Mouse (Mus musculus): ENCODE data around the gene Mkrn1. TPM values are rescaled to one million over a fixed set of nuclear protein-coding genes. Genes with fewer than 3 reads are reported as not detected.
"Not testable (repeated sequence)": the region's sequence is repeated elsewhere in the genome, so short reads cannot be mapped to it uniquely, and the experiment has no call there.

Mkrn1 gene
- polyA plus RNA-seq, 1 experiment = 111 TPM

DNA sequence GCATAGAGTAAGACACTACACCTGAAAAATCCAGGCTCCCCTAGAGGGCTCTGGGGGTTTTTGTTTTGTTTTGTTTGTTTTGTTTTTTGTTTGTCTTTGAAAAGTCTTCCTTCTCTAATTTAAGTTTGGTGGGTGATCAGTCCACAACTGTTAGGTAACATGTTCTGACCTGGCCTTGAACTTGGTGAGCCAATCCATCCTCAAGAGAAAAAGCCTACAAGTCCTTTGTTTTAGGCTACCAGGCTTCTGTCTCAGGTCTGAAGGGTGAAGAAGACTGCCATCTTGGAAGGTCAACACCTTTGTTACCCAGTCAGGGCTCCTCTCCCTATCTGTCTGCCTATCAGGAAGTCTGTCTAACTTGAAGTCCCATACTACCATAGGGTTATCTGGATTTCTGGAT, 13.4 kb upstream of the Mkrn1 start:
- DNase-seq (ENCODE audit: low read depth, low spot score) = no peak

DNA sequence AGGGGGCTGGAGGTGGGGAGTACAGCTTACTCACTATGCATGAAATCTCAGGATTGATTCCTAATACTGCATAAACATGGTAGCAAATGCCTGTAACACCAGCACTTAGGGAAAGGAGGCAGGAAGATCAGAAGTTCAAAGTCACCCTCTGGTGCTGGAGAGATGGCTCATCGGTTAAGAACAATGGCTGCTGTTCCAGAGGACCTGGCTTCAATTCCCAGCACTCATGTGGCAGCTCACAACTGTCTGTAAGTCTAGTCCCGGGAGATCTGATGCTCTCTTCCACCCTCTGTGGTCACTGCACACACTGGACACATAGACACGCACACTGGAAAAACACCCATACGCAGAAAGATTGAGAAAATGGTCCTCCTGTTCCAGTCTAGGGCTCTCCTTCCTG, 12.9 kb upstream of the Mkrn1 start:
- DNase-seq (ENCODE audit: low read depth, low spot score) = no peak
- WGBS = 88% methylated on average over 4 of the region's 4 CpGs

DNA sequence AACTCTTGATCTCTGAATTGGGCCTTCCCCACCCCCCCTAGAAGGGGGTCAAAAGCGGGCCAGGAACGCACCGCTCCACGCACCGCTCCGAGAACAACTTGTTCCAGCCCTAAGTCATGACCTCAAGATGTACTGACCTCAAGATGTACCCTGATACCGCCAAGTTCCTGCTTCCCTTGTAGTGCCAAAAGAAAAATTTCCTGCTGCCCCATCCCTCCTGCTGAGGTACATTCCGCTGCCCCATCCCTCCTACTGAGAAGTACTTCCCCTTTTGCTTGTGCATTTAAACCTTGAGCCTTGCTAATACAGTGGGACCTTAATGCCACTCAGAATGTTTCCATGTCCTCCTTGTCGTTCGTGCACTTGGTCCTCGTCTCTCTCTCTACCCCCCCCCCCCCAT, 10.5 kb upstream of the Mkrn1 start:
- WGBS = 87% methylated on average over 11 of the region's 11 CpGs
- DNase-seq (ENCODE audit: low read depth, low spot score) = no peak

DNA sequence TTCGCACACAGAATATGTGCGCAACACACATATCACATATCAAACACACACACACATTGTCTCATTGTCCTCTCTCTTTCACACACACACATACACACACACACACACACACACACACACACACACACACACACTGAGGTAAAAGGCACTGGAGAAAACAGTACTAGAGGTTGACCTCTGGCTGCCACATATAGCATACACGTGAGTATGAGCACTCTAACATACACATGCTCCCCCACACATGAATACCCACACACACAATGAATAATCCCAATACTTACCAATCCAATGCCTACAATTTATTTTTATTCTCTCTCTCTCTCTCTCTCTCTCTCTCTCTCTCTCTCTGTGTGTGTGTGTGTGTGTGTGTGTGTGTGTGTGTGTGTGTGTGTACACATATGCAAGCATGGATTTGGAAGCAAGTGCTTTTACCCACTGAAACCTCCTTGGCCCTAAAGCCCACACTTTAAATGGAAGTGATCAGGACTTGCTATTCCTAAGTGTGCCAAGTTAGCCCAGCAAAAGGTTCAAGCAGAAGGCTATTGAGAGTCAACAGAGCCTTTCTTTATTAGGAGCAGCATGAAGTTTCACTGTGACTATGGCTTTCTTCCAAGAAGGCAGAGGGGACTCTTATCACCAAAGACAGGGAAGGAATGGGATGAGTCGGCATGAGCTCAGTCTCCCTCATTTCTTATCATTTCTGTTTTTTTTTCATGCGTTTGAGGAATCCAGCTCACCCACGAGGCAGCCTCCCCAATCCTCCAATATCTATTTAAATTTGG, 8.9 kb upstream of the Mkrn1 start:
- 62% methylated on average over 6 of the region's 6 CpGs for WGBS
- no peak for DNase-seq (ENCODE audit: low read depth, low spot score)

DNA sequence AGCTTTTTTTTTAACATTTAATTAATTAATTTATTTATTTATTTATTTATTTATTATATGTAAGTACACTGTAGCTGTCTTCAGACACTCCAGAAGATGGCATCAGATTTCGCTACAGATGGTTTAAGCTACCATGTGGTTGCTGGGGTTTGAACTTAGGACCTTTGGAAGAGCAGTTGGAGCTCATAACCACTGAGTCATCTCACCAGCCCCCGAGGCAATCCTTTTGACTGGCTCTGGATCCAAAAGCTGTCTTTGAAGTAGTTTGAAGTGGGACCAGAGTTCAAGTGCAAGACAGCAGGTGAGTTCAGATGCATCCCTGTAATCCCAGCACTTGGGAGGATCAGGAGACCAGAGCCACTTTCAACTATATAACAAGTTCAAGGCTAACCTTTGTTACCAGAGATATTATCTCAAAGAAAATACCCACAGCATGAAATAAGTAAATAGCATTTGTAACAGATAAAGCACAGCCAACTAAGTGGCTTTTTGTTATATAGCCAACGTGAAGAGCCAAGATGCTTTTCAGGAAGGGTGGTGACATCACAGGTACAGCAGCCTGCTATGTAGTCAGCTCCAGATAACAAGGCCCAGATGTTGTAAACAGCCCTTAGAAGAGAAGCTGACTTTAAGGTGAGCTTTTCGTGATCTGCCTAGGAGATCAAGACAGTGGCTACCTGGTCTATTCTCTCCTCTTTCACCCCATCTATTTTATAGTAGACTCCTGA, 7.2 kb upstream of the Mkrn1 start:
- WGBS = 61% methylated on average over 4 of the region's 4 CpGs
- no peak for DNase-seq (ENCODE audit: low read depth, low spot score)

DNA sequence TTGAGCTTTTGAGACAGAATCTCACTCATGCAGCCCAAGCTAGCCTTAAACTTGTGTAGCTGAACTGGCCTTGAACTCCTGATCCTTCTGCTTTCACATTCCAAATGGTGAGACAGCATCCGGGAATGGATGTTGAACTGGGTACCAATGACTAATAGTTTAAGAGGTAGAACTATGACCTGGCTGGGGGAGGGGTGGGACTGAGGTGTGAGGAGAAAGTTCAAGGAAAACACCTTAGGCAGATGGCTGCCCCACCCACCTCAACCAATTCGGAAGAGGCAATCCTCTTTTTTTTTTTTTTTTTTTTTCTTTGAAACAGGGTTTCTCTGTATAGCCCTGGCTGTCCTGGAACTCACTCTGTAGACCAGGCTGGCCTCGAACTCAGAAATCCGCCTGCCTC, 6.5 kb upstream of the Mkrn1 start:
- DNase-seq (ENCODE audit: low read depth, low spot score) = no peak
- WGBS = 61% methylated on average over 4 of the region's 4 CpGs

DNA sequence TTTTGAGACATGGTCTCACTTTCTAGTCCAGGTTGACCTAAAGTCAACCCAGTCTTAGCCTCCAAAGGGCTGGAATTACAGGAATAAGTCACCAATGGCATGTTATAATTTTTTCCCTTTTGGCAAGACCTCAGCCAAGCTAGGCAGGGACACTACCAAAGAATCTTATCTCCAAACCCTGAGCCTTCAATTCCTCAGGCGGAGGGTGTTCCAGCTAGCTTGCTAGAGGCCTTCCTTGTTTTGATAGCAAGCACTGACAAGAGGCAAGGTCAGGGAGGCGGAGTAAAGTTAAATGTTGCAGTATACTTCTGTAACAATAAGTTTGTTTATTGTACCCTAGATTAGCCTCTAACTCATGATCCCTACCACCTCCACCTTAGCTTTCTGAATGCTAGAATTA, 4.9 kb upstream of the Mkrn1 start:
- 41% methylated on average over 2 of the region's 2 CpGs for WGBS
- no peak for DNase-seq (ENCODE audit: low read depth, low spot score)

DNA sequence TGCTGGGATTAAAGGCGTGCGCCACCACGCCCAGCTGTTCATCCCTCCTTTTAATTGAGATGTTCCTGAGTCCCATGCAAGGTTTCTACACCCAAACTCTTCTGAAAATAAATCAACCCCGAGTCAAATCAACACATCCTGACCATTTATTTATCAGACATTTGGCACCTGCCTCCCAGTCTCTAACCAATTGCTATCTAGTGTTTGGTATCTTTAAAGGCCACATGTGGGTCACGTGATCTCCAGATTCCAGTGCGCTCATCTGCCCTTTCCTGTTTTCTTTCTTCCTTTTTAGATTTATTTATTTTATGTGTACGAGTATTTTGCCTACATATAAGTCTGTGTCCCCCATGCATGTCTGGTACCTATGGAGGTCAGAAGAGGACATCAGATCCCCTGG, 3.4 kb upstream of the Mkrn1 start:
- WGBS = 88% methylated on average over 7 of the region's 7 CpGs
- no peak for DNase-seq (ENCODE audit: low read depth, low spot score)

DNA sequence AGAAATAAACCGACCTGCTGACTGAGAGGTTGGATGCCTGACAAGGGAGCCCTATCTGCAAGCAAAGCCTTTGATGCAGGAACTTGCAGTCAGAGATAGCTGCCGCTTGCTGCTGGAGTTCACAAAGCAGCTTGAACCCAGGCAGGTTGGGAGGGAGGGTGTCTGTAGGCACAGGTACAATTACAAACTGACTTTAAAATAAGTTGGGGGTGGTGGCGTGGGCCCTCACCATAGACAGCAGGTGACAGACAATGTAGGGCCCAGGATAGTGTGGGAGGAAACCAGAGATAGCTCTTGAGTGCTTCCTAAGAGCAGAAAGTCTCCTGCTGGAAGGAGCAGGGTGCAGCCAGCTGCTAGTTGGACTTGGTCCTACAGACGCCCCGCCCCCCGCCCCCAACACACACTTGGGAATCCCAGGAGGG, 2.9 kb upstream of the Mkrn1 start:
- 66% methylated on average over 6 of the region's 6 CpGs for WGBS
- no peak for DNase-seq (ENCODE audit: low read depth, low spot score)

DNA sequence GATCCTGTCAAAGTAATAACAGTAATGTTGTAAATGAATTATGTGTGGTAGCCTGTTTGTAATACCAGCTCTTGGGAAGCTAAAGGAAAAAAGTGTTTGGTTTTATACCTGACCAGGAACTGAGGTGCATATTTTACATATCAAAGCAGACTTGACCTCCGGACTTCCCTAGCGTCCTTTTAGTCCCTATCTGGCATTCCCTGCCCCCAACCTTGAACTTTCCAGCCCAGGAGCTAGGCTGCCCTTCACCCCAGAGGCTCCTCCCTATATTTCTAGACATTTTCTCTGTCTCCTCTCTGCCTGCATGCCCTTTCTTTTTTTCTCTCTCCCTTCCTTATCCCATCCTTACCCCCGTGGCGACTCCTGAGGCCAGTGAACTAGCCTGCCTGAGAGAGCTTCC, 605 bp upstream of the Mkrn1 start:
- 49% methylated on average over 4 of the region's 4 CpGs for WGBS
- DNase-seq (ENCODE audit: low read depth, low spot score) = no peak

DNA sequence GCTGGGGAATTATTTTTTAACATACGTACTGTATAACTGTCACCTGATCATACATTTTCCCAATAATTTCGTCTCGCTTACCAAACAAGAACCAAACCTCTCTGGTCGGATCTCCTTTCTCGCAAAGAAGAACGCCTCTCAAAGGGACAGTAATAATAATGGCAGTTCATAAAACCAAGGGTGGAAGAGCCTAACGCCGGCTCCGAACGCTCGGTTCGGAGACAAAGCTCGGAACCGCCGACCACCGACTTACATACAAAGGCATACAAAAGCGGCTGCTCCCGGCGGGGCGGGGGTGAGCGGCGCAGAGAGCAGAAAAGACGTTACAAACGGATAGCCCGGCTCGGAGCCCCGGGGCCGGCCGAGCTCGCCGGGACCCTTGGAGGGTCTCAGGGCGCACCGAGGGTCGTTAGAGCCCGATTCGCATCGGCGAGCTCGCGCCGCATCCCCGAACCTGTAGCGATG, 844 bp downstream of the Mkrn1 start:
- 1% methylated on average over 43 of the region's 43 CpGs for WGBS
- DNase-seq (ENCODE audit: low read depth, low spot score) = no peak

DNA sequence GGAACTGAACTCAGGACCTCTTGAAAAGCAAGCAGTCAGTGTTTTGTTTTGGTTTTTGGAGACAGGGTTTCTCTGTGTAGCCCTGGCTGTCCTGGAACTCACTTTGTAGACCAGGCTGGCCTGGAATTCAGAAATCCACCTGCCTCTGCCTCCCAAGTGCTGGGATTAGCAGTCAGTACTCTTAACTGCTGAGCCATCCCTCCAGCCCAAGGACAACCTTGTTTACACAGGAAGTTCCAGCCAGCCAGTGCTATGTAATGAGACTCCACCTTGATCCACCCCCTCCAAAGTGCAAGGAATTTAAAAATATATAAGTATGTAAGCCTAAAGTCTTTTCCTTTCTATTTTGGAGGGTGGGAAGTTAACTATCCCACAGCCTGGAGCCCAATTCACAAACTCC, 3.6 kb downstream of the Mkrn1 start:
- DNase-seq (ENCODE audit: low read depth, low spot score) = not testable (repeated sequence)

DNA sequence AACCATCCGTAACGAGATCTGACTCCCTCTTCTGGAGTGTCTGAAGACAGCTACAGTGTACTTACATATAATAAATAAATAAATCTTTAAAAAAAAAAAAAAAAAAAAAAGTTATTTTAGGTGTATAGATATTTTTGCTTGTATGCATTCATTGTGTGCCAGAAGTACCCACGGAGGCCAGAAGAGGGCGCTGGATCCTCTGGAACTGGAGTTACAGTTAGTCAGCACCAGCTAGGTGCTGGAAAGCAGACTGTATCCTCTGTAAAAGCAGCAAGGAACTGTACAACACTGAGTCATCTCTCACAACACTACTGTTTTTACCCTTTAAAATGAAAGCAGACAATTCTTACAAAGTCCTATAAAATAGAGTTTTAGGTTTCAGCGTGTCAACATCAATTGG, 4.5 kb downstream of the Mkrn1 start:
- no peak for DNase-seq (ENCODE audit: low read depth, low spot score)
- 57% methylated on average over 3 of the region's 5 CpGs for WGBS

DNA sequence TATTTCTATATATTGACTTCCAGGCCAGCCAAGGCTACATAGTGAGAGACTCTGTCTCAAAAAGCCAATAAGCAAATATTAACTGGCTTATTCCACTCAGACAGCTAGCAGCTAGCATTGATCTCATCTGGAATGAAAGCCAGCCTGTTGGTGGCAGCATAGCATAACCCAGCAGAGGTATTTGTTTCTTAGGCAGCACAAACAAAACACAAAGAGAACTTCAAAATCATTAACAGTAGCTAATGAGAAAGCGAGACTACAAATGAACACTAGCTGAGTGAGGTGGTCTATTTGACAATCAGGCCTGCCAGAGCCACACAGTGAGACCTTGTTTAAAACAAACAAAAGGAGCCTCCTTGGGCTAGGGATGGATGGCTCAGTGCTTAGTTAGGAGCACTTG, 6.2 kb downstream of the Mkrn1 start:
- no peak for DNase-seq (ENCODE audit: low read depth, low spot score)
- WGBS = 89% methylated on average over 1 of the region's 1 CpGs

DNA sequence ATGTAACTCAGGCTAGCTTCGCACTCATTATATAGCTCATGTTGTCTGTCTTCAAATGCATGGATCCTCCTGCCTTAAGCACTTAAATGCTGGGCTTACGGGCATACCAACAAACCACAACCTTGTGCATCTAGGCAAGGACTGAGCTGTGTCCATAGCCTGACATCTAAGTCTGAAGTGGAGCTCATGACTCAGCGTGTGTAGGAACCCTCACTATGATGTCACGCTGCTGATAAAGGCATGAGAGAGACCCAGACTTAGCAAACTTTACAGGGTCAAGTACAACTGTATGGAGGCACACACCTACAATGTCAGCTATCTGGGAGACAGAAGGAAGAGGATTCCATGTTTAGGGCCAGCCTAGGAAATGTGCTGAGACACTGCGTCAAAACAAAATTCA, 13.8 kb downstream of the Mkrn1 start:
- no peak for DNase-seq (ENCODE audit: low read depth, low spot score)
- 92% methylated on average over 5 of the region's 5 CpGs for WGBS

DNA sequence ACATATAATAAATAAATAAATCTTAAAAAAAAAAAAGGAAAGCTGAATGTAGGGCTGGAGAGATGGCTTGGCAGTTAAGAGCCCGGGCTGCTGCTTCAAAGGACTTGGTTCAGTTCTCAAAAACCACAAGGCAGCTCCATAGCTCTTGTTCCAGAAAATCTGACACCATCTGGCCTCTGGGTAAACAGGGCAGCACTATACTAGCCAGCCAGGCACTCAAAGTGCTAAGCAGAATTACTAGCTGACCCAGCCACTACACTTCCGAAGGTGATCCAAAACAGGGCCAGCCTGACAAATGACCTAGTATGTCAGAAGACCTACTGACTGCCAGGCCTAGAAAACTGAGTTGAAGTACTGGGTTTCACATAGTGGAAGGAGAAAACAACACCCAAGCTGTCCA, 17.1 kb downstream of the Mkrn1 start:
- WGBS = 90% methylated on average over 2 of the region's 2 CpGs
- no peak for DNase-seq (ENCODE audit: low read depth, low spot score)

DNA sequence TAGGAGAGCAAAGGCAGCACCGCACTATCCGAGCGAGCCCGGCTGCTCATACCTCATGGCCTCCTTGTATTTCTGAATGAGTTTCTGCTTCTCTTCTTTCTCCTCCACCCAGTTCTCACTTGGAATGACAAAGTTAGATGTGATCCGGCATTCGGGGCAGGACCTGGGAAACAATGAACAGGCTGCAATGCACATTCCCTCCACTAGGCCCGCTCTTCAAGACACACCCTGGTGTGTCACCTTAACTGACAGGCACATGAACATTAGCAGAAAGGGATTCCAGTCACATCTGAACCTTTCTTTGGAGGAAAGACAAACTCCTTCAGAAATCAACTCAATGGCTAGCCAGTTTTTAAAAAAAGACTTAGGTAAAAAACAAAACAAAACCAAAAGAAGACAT, 19.9 kb downstream of the Mkrn1 start:
- DNase-seq (ENCODE audit: low read depth, low spot score) = no peak
- WGBS = 68% methylated on average over 7 of the region's 7 CpGs

DNA sequence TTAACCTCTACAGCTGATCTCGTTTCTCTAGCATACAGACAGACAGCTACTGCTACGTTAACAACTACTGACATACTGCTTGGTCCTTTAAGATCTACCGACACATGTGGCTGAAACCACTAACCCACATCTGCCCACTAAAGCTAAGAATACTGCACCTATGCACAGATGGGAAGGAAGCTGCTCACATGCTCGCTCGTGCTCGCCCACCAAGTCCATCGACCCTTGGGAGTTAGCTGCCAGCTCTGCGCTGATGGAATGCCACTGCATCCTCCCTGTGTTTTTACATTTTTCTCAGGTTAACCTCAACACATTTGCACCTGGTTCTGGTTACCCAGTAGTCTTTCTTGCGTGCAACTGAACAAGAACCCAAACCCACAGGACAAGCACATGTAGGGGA, 21.9 kb downstream of the Mkrn1 start:
- 88% methylated on average over 9 of the region's 9 CpGs for WGBS

DNA sequence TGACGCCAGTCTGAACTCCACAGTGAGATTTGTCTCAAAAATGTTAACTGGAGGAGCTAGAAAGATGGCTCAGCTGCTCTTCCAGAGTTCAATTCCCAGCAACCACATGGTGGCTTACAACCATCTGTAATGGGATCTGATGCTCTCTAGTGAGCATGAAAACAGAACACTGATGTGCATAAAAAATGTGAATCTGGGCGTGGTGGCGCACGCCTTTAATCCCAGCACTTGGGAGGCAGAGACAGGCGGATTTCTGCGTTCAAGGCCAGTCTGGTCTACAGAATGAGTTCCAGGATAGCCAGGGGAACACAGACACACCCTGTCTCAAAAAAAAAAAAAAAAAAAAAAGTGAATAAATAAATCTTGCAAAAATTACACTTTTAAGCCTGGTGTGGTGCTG, 23.2 kb downstream of the Mkrn1 start:
- DNase-seq (ENCODE audit: low read depth, low spot score) = no peak
- WGBS = 92% methylated on average over 6 of the region's 6 CpGs

More for the DNA sequence above, 21.9 kb downstream of the Mkrn1 start:
- DNase-seq (ENCODE audit: low read depth, low spot score) = no peak

DNA sequence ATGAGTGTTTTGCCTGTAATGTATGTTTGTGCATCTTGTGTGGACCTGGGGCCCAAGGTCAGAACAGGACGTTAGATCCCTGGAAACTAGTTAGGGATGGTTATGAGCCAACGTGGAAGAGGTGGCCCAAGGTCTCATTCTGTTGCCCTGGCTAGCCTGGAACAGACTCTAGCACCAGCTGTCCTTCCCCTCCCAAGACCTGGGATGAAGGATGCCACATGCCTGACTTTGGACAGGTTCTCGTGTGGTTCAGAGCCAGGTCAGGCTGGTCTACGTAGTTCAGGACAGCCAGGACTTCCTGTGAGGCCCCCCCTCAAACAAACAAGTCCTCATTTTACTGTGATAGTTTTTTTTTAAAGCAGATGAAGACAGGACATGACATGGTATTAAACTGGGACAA, 24.3 kb downstream of the Mkrn1 start:
- no peak for DNase-seq (ENCODE audit: low read depth, low spot score)
- 61% methylated on average over 4 of the region's 4 CpGs for WGBS

DNA sequence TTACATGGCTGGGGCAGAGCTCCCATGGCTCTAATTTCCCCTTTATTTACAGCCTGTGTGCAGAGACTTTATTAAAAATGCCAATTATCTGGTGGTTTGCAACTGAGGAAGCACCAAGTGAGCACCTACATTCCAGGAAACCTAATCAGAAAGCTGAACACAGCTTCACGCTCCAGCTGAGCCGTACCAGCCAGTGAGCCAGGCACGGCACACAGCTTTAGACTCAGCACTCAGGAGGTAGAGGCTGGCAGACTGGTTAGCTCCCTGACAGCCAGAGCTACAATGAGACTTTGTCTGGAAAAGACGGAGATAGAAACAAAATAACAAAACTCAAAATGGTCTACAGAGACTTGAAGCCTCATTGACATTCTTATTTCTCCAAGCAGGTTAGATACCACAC, 24.8 kb downstream of the Mkrn1 start:
- 96% methylated on average over 4 of the region's 4 CpGs for WGBS
- DNase-seq (ENCODE audit: low read depth, low spot score) = no peak
